Mouse (Mus musculus) embryonic fibroblast, embryonic 13.5 days (primary cell): ENCODE measurements around the gene Gtf2h2.

Experiments used
- CTCF ChIP-seq: IDR thresholded peaks from 2 replicates; pipeline ENCODE4 v1.5.1; 2011; ENCODE audit warnings: mild to moderate bottlenecking, control low read depth, low read length, moderate library complexity, borderline replicate concordance; ENCODE audit not compliant: insufficient read depth
- POLR2A ChIP-seq: IDR thresholded peaks from 2 replicates; pipeline ENCODE4 v1.6.1; 2011; ENCODE audit warnings: low read depth, mild to moderate bottlenecking, control low read depth, low read length, moderate library complexity

DNA sequence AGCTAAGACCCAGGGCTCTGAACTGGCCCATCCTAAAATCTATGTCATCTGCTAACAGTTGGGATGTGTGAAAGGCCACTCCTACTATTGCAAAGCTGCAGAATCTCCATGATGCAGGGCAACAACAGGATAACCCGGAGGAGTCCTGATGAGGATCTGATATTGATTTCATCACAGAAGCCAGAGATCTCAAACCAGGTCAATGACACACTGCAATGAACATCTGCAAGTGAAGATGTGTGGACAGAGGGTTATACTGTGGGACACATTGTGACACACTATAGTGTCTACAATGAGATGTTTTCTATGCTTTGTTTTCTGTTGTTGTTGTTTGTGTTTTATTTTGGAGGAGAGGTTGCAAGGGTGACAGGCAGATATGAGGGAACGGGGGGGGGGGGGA lies 31.3 kb upstream of the Gtf2h2 start:
- TF ChIP-seq POLR2A (no peak), CTCF (no peak)
